8 mouse cellular contexts compared by ENCODE assay signal in the genomic region with DNA sequence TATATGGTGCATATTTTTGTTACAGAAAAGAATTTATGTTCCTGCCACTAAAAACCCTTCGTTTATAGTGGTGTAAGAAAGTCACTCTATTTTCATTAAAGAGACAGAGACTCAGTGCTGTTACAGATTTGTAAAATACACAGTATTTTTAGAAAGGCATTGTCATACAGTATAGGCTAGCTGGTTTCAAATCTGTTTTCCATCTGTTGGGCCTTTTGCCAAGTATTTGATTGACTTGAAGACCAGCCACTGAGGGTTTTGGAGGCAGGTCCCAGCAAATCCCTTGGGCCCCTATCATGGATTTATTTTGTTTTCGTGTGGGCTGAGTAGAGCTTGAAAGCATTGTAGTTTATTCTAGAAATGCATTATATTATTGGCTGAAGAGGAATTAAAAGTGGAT. TPM values are rescaled to one million over a fixed set of nuclear protein-coding genes. Genes with fewer than 3 reads are reported as not detected.
DNase-seq lines count a peak whose midpoint lies in the region; ATAC-seq and TF ChIP-seq lines count a peak whose summit lies in the region.

No protein-coding gene starts in this region.

- peaks cover 24% of the 10 kb centered on the region for H3K4me1 ChIP-seq in forebrain, embryonic 13.5 days
- H3K4me1 ChIP-seq in liver, postnatal 0 days (ENCODE audit: insufficient read depth) = peaks cover 13% of the 10 kb centered on the region

- peak; percentile 43 to 45 for DNase-seq in B cell, adult 2 months
- DNase-seq in adrenal gland, postnatal 25 days = peak; percentile 28
- DNase-seq in heart, postnatal 14 days = peak; percentile 70 to 86
- DNase-seq in kidney, postnatal 4 days = peak; percentile 67 to 70
- peak; percentile 41 for DNase-seq in liver, postnatal 0 days
- DNase-seq in retina, postnatal 7 days (ENCODE audit: low read depth, low spot score) = peak; percentile 79
- DNase-seq in T-cell, adult 2 months (ENCODE audit: low spot score) = no peak

- no peak for TF ChIP-seq CTCF in liver, postnatal 0 days (IDR thresholded peaks at IDR 0.05; ENCODE audit: low read depth)

- H3K27ac ChIP-seq in forebrain, embryonic 13.5 days = no peak overlapping the region
- H3K27ac ChIP-seq in liver, postnatal 0 days (ENCODE audit: low read depth) = no peak overlapping the region

- no peaks in the 10 kb centered on the region for H3K27me3 ChIP-seq in forebrain, embryonic 13.5 days
- no peaks in the 10 kb centered on the region for H3K27me3 ChIP-seq in liver, postnatal 0 days (ENCODE audit: insufficient read depth, low read length)

- H3K4me3 ChIP-seq in forebrain, embryonic 13.5 days = peak overlapping the region; percentile 98
- H3K4me3 ChIP-seq in liver, postnatal 0 days (ENCODE audit: low read depth, low read length) = peak overlapping the region; percentile 75

- intact Hi-C loops in heart, postnatal 14 days (cut with DNase I) = no loop called here

- peaks cover 18% of the 10 kb centered on the region for H3K36me3 ChIP-seq in forebrain, embryonic 13.5 days (ENCODE audit: poor library complexity, severe bottlenecking)
- H3K36me3 ChIP-seq in liver, postnatal 0 days (replicated peaks; ENCODE audit: insufficient read depth, low read length) = peaks cover 12% of the 10 kb centered on the region; the same call in 1 of the 2 replicates

- 22% methylated on average over 2 of the region's 2 CpGs for WGBS in forebrain, embryonic 13.5 days
- WGBS in liver, postnatal 0 days (ENCODE audit: insufficient replicate concordance) = 30% methylated on average over 2 of the region's 2 CpGs

- peak; percentile 55; the same call in 1 of the 2 replicates for ATAC-seq in forebrain, embryonic 13.5 days
- ATAC-seq in liver, postnatal 0 days = no peak

- H3K9me3 ChIP-seq in forebrain, embryonic 13.5 days (replicated peaks) = no peaks in the 10 kb centered on the region
- no peaks in the 10 kb centered on the region; the same call in 1 of the 2 replicates for H3K9me3 ChIP-seq in liver, postnatal 0 days (ENCODE audit: low read length)

- TF ChIP-seq EP300 in liver, postnatal 0 days (IDR thresholded peaks at IDR 0.05; ENCODE audit: low read depth) = no peak

- H3K4me2 ChIP-seq in forebrain, embryonic 13.5 days = peak overlapping the region; percentile 66
- peak overlapping the region; percentile 91 for H3K4me2 ChIP-seq in liver, postnatal 0 days (ENCODE audit: low read depth, low read length)

- peak overlapping the region; percentile 95 for H3K9ac ChIP-seq in forebrain, embryonic 13.5 days
- H3K9ac ChIP-seq in liver, postnatal 0 days (replicated peaks) = peak overlapping the region; percentile 94; the same call in 1 of the 2 replicates

RNA-seq across cellular contexts. Expression of a gene that starts 1.8 kb away (rescaled TPM):
- 17.0 and 17.2 TPM in 2 replicates for total RNA-seq in adrenal gland, postnatal 25 days (2021)
- polyA plus RNA-seq in forebrain, embryonic 13.5 days (2015; fragmentation: Nextera tagmentation; extraction: Ambion mirVana) = 22.3 and 22.6 TPM in 2 replicates
- total RNA-seq in heart, postnatal 14 days (2021) = 10 to 100 TPM; 11.6 to 11.8 TPM
- polyA plus RNA-seq in liver, postnatal 0 days (2015; fragmentation: Nextera tagmentation; extraction: Ambion mirVana) = 9.5 TPM in 2 replicates

RNA-seq across cellular contexts. Expression of a gene that starts 40.1 kb away (rescaled TPM):
- 42.9 and 55.9 TPM in 2 replicates for total RNA-seq in adrenal gland, postnatal 25 days (2021)
- 19.6 and 19.7 TPM in 2 replicates for polyA plus RNA-seq in forebrain, embryonic 13.5 days (2015; fragmentation: Nextera tagmentation; extraction: Ambion mirVana)
- 10 to 100 TPM; 33.7 to 39.2 TPM for total RNA-seq in heart, postnatal 14 days (2021)
- 13.6 and 14.1 TPM in 2 replicates for polyA plus RNA-seq in liver, postnatal 0 days (2015; fragmentation: Nextera tagmentation; extraction: Ambion mirVana)
